ENCODE assay signal across 21 mouse cellular contexts in the genomic region with DNA sequence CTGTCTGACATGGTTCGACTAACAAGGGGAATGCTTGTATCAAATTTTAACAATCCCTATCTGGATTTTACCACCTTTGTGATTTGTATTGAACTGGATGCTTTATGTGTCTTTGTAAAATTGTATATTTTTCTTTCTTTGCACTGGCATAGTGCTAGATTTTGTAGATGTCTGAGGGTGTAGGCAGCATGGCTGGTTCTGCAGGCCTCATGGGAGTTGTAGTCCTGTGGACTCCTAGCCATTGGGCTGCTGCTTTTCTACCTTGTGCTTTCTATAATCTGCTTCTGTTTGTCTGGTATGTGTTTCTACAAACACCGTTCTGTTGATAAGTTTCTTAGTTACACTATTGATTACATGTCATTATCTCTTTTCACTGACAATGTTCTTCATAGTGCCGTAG.
"Had no signal": no experiment of that assay in that cellular context is flagged by ENCODE, and none has a peak within 500 bp of the region (broad histone marks: within the 10 kb centered on the region; RNA-seq: fewer than 3 reads in every experiment).

No protein-coding gene starts in this region.

- ATAC-seq: liver, postnatal 0 days; midbrain, embryonic 15.5 days had no signal

- H3K27ac ChIP-seq: kidney, embryonic 15.5 days; limb, embryonic 12.5 days; limb, embryonic 15.5 days; liver, embryonic 14.5 days; midbrain, embryonic 10.5 days; midbrain, embryonic 15.5 days; neural tube, embryonic 13.5 days; stomach, embryonic 15.5 days had no signal

- H3K4me3 ChIP-seq: kidney, embryonic 15.5 days; limb, embryonic 12.5 days; limb, embryonic 15.5 days; megakaryocyte, embryonic 14.5 days; midbrain, embryonic 10.5 days; midbrain, embryonic 15.5 days; neural tube, embryonic 13.5 days; stomach, embryonic 15.5 days had no signal

- H3K4me2 ChIP-seq: kidney, embryonic 15.5 days; limb, embryonic 12.5 days; limb, embryonic 15.5 days; liver, embryonic 11.5 days; lung, embryonic 14.5 days; midbrain, embryonic 15.5 days; neural tube, embryonic 13.5 days; stomach, embryonic 15.5 days had no signal

- H3K27me3 ChIP-seq: kidney, embryonic 15.5 days; limb, embryonic 12.5 days; limb, embryonic 15.5 days; megakaryocyte, embryonic 14.5 days; midbrain, embryonic 15.5 days; neural tube, embryonic 13.5 days; stomach, embryonic 15.5 days had no signal

- DNase-seq: kidney, postnatal 14 days; kidney, postnatal 4 days; left cerebral cortex, postnatal 4 days; liver, postnatal 0 days; lung, embryonic 14.5 days; lung, postnatal 10 days; lung, postnatal 36 days; retina, postnatal 1 day; right cerebral cortex, postnatal 25 days; spleen, adult 18-20 months; thymus, postnatal 25 days had no signal

- H3K9ac ChIP-seq: kidney, embryonic 15.5 days; limb, embryonic 12.5 days; limb, embryonic 15.5 days; liver, embryonic 14.5 days; liver, postnatal 0 days; lung, embryonic 14.5 days; midbrain, embryonic 15.5 days; neural tube, embryonic 13.5 days; stomach, embryonic 15.5 days had no signal

- H3K36me3 ChIP-seq: kidney, embryonic 15.5 days; limb, embryonic 12.5 days; limb, embryonic 15.5 days; midbrain, embryonic 10.5 days; midbrain, embryonic 15.5 days; neural tube, embryonic 13.5 days; stomach, embryonic 15.5 days had no signal

- H3K9me3 ChIP-seq: kidney, embryonic 15.5 days; limb, embryonic 12.5 days; limb, embryonic 15.5 days; megakaryocyte, embryonic 14.5 days; midbrain, embryonic 10.5 days; midbrain, embryonic 15.5 days; neural tube, embryonic 13.5 days; stomach, embryonic 15.5 days had no signal

- H3K4me1 ChIP-seq: kidney, embryonic 15.5 days; limb, embryonic 12.5 days; limb, embryonic 15.5 days; megakaryocyte, embryonic 14.5 days; midbrain, embryonic 10.5 days; midbrain, embryonic 15.5 days; neural tube, embryonic 13.5 days; stomach, embryonic 15.5 days had no signal
